Mouse (Mus musculus): Measurements from ENCODE around the gene Ninj2.
"Not testable (repeated sequence)": the region's sequence is repeated elsewhere in the genome, so short reads cannot be mapped to it uniquely, and the experiment has no call there.

Ninj2 gene

DNA sequence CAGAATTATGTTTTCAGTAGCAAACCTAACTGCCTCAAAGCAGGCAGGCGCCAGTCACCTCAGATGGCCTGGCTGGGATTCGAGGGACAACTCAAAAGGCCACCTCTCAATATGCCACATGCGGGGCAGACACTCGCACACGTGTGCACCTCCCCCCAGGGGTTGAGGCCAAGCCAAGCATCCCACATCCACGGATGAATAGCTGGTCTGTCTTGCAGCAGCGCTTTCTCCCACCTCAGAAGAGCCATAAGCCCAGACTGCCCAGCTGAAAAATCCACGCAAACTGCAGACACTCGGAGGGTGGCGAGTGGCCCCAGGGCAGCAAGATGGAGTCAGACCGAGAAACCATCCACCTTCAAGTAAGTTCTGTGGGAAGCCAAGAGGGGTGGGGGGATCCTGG is at the start of gene Ninj2:
Gene Ninj2, plus strand, starts transcription at position 251 of the 400 bp plus-strand sequence.
- no peak for DNase-seq

DNA sequence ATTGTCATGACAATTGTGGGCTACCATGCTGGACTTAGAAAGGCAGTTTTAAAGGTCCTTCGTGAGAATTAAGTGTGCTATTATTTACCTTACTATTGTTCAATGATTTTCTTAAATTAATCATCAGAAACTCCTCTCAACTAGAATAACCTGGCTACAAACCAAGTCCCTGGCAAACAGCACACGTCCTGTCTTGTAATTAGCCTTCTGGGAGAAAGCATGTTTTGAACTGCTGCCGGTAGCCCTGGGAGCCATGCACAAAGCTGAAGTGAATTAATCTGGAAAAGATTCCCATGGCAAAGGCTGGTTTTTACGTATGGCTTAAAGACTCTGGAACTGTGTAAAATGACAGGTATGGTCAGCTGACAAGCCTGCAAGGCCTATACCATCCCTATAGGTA is 47.7 kb upstream of the Ninj2 start:
- DNase-seq = no peak

DNA sequence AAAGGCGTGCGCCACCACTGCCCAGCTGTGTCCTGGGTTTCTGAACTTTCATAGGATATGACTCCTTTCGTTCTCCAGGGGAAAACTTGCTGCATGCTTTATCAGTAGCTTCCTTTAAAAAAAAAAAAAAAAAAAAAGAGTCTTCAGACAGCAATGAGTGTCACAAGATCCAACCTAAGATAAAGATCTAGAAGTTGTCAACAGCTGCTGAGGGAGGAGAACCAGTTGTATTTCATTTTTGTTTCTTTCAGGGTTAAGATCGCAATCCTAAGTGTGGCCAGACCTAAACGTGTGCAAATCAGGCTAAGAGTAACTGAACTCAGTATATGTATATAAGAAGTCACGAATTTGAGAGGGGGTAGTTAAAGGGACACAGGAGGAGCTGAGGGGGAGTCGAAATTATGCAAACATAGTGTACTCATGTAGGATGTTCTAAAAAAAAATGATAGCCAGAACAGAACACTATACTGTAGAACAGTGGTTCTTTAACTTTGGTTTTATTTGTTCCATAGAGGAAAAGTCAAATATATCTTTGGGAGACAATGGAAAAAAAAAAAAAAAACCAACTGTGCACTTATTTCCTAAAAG is 45.4 kb upstream of the Ninj2 start:
- DNase-seq = no peak

DNA sequence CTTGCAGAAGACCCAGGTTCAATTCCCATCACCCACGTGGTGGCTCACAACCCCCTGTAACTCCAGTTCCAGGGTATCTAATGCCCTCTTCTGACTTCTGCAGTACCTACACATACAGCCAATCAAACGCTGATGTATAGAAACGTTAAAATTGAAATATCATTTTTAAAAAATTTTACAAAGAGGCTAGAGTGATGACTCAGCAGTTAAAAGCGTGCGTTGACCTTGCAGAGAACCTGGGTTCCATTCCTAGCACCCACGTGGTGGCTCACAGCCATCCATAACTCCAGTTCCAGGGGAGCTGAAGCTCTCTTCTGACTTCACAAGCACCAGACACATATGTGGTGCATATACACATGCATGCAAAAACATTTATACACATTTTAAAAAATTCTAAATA is 38.7 kb upstream of the Ninj2 start:
- DNase-seq = no peak

DNA sequence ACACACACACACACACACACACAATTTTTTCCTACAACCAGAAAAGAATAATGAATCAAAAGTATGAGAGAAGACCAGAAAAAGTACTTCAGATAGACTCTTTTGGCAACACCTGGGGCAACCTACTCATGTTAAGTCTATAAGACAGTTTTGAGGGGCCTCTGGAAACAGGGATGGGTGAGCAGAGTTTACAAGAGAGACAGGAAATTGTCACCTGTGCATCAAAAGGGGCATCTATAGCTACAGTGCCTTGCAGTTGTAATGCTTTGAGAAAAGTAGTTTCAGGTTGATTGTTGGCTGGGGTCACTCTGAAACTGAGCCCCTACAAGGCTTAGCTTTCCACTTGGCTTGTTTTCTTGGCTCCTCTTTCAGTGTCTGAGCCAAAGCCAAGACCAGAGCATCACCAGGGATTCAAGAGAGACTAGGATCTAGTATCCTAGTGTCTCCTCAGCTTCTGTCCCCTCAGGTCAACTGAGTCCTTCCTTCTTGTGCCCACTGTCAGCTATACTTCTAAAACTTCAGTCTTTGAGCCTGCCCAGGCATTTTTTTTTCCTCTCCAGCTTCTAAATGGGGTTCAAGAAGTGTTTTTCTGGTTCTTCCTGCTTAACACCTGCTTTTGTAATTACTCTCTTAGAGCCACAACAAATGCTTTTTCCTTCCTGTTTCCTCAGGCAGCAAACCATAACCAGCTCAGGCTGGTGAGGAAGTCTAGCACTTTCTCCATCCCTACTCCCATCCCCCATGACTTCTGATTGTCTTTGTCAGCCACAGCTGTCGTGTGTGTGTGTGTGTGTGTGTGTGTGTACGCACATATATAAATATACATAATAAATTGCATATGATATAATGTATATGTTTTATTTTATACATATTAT is 37.2 kb upstream of the Ninj2 start:
- DNase-seq = peak in 1 of 2 experiments; percentile 14

DNA sequence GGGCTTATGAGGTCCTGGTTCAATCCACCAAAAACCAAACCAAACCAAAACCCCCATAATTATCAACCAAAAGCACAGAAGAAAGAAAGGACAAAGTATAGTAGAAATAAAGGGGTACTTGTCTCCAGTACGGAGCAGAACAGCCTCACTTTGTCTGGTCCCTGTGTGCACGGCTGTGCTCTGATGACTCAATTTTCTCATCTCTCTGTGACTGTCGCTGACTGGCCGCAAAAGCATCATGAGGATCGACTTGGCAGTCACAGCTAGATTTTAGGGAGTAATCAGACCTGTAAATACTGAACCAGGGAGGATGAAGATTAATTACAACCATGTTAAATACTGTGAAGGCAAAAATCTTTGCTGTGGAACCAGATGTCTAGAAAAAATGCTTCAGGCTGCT is 30.2 kb upstream of the Ninj2 start:
- DNase-seq = no peak

DNA sequence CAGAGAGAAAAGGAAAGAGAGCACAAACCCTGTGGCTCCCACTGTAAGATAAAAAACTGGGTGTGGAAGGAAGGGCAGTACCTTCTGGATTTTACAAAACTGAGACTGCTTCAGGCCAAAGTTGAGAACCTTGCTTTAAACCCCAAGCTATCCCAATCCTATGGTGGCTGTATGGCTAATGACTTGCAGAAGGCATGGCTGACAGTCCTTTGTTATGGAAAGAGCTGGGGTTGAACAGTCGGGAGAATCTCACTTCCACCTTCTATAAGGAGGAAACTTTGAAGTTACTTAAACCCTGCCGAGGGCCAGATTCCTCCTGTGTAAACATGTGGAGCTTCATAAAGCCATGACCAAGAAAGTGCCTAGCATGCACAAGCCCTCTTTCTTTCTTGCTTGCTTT is 28.5 kb upstream of the Ninj2 start:
- no peak for DNase-seq

DNA sequence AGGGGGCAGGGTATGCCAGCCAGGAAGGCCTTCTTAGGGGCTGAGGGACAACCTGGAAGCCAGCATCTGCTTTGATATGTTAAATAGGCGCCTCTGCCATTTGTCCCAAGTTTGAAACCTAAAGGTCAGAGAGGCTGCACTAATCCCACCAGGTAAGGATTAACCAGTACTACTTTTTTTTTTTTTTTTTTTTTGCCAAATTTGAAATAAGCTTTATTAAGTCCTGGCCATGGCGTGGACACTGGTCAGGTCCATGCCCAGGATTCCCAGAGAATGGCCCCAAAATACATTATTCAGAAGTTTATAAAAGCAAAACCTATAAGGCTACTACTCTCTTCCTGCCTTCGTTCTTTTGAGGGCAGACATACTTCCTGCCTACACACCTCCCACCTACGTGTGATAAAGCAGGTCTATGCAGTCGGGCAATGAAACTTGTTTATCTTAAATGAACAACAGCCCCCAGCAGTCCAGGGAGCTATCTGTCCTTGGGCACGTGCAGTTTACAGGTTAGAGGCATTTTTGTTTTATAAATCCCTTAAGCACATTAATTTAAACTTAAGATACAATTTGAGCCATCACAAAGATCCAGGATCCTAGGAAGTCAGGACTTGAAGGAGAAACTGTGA is 27.5 kb upstream of the Ninj2 start:
- DNase-seq = no peak

DNA sequence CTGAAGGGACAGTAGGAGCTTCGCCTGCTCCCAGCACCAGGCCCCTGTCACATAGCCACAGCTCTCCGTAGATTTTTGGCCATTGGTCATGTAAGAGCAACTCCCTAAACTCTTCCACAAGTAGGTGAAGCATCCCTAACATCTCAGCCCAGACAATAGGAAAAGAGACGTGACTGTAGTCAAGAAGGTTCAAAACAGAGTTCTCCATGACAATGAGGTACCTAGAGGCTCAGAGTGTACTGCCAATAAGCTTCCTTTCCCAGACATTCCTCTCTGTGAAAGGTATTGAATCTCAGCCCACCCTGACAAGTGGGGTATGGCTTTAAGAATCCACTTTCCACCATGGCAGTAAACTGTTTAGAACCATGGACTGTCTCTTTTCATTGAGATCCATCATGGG is 23.6 kb upstream of the Ninj2 start:
- DNase-seq = no peak

DNA sequence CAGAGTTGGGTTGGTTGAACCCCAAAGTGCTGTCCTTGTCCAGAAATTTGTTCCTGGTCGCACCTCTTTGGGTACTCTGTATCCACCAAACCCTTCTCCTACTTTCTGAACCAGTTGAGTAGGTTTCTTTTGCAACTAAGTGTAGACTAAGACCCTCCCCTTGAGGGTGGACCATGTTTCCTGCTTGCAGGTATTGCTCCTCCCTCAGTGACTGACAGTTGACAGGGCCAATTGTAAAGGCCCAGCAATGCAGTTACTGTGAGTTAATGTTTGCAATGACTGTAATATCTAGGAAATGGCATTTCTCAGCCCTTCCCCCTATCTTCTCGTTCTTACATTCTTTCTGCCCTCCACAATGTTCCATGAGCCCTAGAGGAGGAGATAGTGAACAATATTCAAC is 20.5 kb upstream of the Ninj2 start:
- peak in 1 of 2 experiments; percentile 40 for DNase-seq

DNA sequence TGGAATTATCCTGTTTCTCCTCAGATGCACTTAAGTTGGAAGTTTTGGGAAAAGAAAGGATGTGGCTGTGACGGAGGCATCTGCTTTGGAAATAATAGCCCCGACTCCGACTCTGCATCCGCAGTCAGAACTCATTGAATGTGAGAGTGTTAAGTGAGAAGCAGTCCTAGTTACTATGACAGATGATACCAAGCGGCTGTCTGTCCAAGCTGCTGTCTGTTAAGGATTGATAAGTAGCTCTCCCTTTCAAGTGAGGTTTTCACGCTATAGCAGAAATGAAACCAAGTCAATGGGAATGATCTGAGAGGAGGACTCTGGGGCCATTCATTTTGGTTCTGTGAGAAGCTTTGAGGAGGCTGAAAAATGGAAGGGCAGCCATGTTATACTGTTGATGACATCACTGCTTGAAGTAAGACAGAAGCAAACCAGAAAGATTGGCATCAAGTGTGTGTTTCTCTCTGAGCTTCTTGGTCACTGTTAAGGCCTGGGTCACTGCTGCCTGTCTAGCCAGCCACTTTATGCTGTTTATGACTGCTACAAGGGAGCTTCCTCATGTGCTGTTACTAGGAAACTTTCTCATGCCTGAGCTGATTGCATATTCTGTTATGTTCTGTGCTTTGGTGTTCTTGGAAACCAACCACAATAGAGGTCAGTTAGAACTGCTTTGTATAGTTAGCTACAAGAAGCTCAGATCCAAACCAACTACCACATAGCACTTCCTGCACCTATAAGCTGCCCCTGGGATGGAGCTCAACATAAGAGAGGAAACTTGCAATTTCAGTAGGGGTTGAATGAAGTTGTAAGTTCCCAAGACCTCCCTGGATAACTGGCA is 16.3 kb upstream of the Ninj2 start:
- DNase-seq = no peak

DNA sequence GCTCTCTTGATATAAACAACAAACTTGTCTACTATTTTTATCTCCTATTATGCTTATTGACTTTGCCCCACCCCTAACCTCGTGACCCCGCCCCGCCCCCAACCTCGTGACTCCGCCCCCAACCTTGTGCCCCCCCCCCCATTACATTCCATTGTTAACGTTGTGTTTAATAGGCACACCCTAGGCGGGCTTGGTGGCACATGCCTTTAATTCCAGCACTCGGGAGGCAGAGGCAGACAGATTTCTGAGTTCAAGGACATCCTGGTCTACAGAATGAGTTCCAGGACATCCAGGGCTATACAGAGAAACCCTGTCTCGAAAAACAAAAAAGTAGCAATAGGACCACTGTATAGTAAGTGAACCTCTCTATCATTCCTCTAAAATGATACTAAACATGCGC is 13.6 kb upstream of the Ninj2 start:
- DNase-seq = no peak

DNA sequence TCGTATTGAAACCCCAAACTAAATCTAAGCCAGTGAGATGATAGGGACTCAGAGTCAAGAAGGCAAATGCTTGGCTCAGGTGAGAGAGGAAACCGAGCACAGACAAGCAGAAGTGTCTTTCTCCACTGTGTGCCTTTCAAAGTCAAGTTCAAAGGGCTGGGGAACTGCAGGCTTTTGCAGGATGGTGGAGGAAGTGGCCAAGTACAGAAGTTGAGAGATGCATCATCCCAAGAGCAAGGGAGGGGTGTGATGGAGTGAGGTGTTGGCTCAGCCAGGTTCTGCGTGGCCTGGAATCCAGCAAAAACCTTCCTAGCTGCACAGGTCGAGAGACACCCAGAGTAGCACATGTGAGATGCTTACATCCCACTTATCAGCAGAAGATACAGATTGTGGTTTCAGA is 11.6 kb upstream of the Ninj2 start:
- DNase-seq = no peak

DNA sequence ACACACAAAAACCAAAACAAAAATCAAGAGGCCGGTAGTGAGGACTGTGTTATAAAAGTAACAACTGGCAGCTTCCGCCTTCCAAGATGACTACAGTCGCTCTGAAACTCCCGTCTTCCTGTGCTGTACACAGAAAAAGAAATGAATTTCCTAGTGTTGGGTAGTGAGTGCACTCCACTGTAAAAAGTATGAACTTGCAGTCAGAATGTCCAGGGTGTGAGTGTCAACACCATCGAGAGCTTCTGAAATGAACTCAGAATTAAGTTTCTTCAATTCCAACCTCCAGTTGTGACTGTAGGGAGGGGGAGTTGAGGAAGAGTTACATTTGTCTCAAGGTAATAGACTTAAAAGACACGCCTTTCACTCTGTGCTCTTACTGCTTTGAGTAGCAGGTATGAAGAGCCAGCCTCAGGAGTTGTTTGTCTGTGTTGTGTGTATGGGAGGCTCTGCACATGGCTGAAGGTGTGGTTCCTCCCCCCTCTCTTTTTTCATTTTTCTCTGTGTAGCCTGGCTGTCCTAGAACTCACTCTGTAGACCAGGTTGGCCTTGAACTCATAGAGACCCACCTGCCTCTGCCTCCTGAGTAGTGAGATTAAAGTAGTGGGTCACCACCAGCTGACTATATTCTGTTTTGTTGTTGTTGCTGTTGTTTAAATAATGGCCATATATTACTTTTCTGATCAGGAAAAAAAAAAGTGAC is 10.7 kb upstream of the Ninj2 start:
- DNase-seq = no peak

DNA sequence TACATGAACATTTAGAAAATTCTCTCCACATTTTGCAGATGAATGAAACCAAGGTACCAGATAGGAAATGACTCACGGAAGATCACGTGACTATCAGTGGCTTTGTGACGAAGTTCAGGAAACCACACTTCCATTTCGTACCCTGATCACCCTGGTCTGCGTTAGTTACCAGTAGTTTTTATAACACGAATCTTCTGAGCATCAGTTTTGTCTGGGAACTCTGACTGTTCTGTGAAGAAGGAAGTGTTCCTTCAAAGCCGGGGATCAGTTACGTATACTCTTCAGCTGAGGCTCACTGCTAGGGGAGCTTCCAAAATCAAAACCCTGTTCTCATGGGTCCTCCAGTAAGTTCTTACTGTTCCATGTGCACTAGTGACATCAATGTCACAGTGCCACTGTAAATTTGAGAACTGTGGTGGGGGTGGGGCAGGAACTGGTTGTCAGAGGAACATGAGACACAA is 10.2 kb upstream of the Ninj2 start:
- DNase-seq = no peak

DNA sequence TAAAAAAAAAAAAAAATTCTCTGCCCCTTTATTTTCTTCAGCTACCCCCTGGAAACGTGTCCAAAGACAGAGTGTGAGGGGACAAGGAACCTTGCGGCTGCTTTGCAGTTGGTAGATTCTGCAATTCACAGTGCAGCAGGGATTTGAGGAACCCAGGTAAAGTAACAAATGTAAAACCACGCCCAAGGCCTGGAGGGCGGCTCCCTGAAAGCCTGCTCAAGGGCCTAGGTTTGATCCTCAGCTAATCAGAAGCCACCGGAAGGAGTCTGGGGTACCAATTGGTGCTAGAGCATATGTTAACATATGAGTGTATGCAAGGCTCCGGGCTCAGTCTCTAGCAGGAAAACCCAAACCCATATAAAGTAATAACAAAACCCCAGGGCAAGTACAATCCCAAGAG is 9.7 kb upstream of the Ninj2 start:
- DNase-seq = no peak

DNA sequence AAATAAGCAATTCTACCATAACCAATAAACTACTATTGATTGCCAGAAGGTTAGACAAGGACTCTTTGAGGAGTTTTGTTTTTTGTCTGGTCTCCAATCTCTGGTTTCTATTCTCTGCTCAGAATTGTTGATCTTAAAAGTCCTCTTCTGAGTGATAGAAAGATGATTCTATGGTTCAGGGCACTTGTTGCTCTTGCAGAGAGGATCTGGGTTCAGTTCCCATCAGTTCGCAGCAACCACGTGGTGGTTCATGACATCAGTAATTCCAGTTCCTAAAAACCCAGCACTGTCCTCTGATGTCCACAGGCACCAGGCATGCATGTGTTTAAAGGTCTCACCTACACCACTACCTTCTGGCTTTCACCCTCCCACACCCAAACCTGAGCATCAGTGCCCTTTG is 8.2 kb upstream of the Ninj2 start:
- no peak for DNase-seq

DNA sequence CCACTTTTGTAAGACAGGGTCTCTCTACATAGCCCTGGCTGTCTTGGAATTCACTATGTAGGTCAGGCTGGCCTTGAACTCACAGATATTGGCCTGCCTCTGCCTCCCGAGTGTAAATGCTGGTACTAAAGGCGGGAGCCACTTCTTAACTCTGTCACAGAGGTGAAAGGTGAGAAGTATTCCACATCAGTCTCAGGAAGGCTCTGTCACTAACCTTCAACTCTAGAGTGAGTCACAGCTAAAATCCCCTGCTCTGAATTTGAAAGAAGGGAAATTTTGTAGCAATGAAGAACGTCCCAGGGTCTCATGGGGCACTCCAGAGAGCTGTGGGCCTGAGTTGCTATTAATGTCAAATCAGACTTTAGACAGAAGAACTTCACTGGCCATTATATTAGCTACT is 7.3 kb upstream of the Ninj2 start:
- DNase-seq = no peak

DNA sequence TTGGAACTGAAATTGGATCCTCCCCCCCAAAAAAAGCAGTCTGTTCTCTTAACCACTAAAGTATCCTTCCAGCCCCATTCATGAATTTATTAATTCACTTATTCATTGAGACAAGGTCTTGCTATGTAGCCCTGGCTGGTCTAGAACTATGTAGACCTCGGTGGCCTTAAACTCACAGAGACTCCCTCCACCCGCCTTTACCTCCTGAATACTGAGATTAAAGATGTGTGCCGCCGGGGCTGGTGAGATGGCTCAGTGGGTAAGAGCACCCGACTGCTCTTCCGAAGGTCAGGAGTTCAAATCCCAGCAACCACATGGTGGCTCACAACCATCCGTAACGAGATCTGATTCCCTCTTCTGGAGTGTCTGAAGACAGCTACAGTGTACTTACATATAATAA is 6.1 kb upstream of the Ninj2 start:
- DNase-seq = not testable (repeated sequence)

DNA sequence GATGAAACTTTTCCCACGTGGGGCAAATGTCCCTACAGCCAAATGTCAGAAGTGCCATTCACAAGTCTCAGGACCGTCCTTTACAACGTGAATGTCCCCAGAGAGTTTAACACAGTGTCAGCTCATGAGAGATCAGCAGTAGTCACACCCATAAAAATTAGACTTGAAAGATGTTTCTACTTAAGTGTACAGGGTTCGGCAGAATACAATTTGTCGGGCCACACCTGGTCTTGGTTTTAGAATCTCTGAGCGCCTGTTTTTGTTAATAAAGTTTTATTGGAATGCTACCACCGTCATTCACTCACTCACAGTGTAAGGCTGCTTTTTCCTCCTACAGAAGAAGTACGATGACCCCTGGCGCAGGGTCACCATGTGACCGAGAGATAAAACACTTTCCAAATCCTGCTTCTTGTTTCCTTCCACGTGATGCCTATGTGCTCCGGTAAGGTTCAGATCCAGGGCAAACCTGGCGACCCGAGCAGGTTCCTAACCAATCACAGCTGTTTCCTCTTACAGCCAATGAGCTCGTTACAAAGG is 2.4 kb upstream of the Ninj2 start:
- peak; percentile 50 to 59 for DNase-seq

DNA sequence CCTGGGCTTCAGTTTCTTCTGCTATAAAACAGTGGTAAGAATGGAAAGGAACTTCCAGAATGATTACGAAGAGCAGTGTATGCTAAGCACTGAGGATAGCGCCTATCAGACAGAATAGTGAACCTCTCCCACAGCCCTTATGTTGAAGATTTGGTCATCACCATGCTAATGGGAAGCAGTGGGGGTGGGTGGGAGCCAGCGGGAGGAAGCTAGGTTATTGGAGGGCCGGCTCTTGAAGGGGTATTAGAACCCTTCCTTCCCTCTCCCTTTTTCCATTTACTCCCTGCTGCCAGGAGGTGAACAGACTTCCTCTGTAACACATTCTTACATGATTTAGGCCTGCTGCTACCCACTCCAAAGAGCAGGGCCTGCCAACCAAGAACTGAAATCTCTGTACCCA is 1.2 kb upstream of the Ninj2 start:
- DNase-seq = no peak

DNA sequence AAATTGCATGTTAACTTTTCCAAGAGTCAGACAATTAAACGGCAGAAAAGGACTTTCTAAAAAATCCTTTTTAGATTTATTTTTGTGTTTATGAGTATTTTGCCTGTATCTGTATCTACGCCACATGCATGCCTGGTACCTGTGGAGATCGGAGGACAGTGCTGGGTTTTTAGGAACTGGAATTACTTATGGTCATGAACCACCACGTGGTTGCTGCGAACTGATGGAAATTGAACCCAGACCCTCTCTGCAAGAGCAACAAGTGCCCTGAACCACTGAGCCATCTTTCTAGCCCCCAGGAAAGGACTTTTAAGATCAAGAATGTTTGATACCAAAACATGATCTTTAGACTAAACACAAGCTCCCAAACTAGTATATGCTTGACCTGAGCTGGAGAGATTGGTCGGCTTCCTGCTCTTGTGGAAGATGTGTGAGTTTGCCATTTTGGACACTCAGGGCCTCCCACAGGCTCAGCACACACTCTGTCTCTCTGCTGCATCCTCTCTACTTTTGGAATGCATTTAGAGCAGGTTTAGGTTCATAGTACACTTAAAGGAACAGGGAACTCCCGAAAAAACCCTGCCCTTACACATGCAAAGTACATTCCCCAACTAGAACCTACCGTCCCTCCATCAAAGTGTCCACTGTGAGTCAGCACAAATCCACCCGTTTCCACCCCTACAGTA is 1.1 kb downstream of the Ninj2 start:
- DNase-seq = no peak
